Mouse (Mus musculus) erythroblast, embryonic 14.5 days (primary cell): ENCODE results near the gene Rab12.
"Not testable (repeated sequence)": the region's sequence is repeated elsewhere in the genome, so short reads cannot be mapped to it uniquely, and the experiment has no call there.

Experiments
- GATA1 ChIP-seq: IDR thresholded peaks from 2 replicates; pipeline ENCODE4 v1.6.1; 2012; ENCODE audit warnings: low read length, inconsistent platforms, mixed read lengths
- TAL1 ChIP-seq: IDR thresholded peaks from 3 replicates; pipeline ENCODE4 v1.6.1; 2012; ENCODE audit warnings: low read length, inconsistent platforms, mixed read lengths

GRCm38 (mm10) chr17:66522631-66523030 is 3.1 kb upstream of the Rab12 start:
- not testable (repeated sequence) for TF ChIP-seq GATA1, TAL1
